Mouse (Mus musculus): ENCODE measurements around the gene Ociad1.
A peak's percentile ranks its signal among the peaks of the same experiment; 100 is the strongest.
"Not testable (repeated sequence)": the region's sequence is repeated elsewhere in the genome, so short reads cannot be mapped to it uniquely, and the experiment has no call there.

Gene Ociad1

DNA sequence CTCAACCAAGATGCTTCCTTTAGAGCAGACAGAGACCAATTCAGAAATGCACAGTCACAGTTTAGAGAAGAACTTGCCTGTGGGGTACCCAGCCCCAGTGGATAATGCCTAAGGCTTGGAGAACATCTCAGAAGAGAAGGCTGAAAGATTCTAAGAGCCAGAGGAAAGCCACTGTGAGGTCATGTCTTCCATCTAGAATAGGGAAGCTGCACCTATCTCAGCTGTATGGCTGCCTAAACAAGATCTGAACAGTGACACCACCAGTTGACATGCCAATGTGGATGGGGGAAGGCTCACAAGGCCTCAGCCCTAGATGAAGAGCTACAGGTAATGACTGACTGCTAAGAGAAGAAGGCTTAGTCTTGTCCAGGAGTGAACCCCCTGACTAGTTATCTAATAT lies 8.5 kb upstream of the Ociad1 start:
- no peak for DNase-seq (ENCODE audit: extremely low read depth, low read depth)

DNA sequence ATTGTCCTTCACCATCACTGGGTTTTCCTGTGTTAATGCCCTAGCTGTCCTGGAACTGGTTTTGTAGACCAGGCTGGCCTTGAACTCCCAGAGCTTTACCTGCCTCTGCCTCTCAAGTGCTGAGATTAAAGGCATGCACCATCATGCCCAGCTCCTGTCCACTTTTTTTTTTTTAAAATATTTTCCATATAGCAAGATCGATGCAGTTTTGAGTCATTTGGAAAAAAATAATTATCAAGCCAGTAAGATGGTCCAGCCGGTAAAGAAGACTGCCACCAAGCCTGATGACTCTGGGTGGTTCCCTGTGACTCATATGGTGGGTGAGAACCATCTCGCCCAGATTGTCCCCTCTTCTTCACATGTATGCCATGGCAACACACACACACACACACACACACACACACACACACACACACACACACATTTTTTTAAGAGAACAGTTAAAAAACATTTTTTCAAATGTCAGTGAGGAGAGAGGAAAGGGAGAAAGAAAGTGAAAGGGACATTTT lies 7.1 kb upstream of the Ociad1 start:
- no peak for DNase-seq (ENCODE audit: extremely low read depth, low read depth)

DNA sequence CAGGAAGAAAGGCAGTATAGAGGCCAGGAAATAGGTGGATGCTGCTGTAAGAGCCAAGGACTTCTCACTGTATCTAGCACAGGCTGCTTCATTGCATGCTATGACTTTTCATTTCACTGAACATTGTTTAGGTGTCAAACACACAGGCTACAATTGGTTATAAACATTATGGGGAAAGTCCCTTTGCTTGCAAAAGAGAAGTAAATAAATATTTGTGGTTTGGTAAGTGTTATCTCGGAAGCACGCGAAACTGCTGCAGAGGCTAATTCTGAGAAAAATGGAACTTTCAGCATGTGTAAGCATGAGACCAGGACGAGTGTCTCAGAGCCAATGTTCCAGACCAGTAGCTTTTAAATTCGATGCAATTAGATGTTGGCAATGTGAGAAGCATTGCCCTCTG lies 6.0 kb upstream of the Ociad1 start:
- DNase-seq (ENCODE audit: extremely low read depth, low read depth), result peak; percentile 76

- no peak for DNase-seq (ENCODE audit: extremely low read depth, low read depth)
Observed at GRCm38 (mm10) chr5:73289900-73290299, 2.7 kb upstream of the Ociad1 start.

DNA sequence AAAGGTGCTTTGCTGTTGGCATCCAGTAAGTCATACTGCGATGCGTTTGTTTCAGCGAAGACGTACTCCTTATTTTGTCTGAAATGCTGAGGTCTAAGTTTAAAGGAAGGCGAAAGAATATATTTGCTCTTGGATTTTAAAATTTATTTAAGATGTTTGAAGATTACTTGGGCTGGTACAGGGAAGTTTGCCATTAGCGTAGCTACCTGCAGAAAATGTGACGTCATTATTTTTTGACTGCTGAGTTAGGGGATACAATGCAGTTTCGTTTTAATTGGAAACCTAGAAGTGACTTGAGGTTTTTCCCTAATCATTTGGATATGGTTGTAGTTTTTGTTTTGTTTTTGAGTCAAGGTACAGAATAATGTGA lies 859 bp downstream of the Ociad1 start:
- DNase-seq (ENCODE audit: extremely low read depth, low read depth), result no peak

DNA sequence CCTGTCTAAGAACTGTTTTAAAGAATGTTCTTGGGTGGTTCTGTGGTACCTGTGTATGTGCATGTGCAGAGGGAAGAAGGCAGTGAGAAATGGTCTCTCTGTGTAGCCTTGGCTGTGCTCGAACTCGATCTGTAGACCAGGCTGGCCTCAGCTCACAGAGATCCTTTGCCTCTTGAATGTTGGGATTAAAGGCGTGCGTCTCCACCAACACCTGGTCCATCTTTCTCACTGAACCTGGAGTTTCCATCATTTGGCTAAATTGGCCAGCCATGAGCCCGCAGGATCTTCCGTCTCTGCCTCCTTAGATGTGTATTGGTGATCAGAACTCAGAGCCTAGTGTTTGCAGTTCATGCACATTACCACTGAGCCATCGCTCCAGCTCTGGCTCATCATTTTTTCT lies 2.4 kb downstream of the Ociad1 start:
- DNase-seq (ENCODE audit: extremely low read depth, low read depth), result no peak

DNA sequence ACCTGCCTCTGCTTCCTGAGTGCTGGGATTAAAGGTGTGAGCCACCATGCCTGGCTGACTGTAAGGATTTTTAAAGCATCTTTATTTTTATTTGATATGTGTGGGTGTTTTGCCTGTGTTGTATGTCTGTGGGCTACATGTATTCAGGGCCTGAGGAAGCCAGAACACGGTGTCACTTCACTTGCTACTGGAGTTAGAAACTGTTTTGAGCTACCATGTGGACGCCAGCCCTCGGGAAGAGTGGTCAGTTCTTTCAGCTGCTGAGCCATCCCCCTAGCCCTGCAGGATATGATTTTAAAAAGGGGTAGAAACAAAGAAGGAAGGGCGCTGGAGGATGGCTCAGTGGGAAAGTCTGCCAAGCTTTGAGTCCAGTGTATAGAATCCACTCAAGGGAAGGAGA lies 3.3 kb downstream of the Ociad1 start:
- no peak for DNase-seq (ENCODE audit: extremely low read depth, low read depth)

- DNase-seq (ENCODE audit: extremely low read depth, low read depth), result no peak
Observed at GRCm38 (mm10) chr5:73301601-73302307, 9.2 kb downstream of the Ociad1 start.

- DNase-seq (ENCODE audit: extremely low read depth, low read depth), result no peak
Observed at GRCm38 (mm10) chr5:73304507-73304906, 11.9 kb downstream of the Ociad1 start.

DNA sequence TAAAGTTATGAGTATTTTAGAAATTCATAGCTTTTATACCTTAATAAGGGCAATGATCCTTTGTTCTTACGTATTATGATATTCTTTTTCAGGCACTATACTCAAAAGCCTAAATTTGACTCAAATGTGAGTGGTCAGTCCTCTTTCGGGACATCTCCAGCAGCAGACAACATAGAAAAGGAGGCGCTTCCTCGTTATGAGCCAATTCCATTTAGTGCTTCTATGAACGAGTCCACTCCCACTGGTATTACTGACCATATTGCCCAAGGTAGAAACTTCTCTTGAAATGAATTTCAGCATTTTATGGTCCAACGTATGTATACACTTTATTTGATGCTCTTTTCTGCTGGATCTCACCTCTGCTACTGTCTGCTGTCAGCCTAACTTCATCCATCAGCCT lies 13.9 kb downstream of the Ociad1 start:
- DNase-seq (ENCODE audit: extremely low read depth, low read depth), result no peak

- peak; percentile 24 for DNase-seq (ENCODE audit: extremely low read depth, low read depth)
Observed at GRCm38 (mm10) chr5:73307297-73307696, 14.7 kb downstream of the Ociad1 start.

DNA sequence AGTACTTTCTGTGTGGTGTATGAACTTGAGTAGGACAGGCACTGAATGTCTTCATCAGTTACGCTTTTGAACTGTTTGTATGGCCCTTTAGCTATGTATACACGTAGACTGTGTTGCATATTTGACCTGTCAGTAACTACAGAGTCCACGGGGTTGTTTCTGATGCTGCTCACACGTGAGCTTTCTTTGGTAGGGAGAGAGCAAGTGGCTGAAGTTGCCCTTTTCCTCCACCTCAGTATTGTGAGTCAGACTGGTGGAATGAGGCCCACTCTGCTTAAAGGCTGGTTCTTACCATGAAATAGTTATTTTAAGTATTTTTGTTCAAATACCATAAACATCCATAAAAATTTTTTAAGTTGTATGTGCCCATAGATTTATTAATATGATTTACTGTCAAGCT lies 16.9 kb downstream of the Ociad1 start:
- DNase-seq (ENCODE audit: extremely low read depth, low read depth), result no peak

DNA sequence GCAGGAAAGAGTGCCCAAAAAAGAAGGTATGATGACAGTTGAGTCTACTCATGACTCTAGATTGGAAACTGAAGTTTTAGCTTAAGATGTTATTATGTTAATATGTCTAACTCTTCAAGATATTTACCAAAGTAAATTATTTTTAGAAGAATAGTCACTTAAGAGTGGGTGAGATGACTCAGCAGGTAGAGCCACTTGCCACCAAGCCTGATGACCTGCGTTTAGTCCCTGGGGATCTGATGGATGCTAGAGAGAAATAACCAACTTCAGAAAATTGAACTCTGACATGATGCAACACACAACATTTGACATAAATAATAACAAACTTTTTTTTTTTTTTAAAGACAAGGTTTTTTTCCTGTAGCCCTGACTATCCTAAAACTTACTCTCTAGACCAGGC lies 17.8 kb downstream of the Ociad1 start:
- DNase-seq (ENCODE audit: extremely low read depth, low read depth), result no peak

DNA sequence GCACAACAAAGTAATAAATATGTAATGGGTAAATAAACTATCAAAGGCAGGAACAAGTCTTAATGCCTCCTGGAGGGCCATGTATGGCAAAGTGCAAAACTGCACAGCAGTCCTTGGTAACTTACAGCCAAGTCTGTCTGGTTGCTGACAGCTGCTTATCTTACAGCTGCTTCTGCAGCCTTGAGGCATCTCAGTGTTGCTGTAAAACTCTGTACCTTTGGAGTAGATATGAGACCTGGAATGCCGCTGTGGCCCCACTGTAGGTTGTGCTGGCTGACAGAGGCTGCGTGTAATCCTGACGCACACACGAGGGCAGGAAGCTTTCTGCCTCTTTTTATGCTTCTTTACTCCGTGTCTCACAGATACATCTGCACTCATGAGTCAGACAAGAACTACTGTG lies 18.9 kb downstream of the Ociad1 start:
- DNase-seq (ENCODE audit: extremely low read depth, low read depth), result no peak

DNA sequence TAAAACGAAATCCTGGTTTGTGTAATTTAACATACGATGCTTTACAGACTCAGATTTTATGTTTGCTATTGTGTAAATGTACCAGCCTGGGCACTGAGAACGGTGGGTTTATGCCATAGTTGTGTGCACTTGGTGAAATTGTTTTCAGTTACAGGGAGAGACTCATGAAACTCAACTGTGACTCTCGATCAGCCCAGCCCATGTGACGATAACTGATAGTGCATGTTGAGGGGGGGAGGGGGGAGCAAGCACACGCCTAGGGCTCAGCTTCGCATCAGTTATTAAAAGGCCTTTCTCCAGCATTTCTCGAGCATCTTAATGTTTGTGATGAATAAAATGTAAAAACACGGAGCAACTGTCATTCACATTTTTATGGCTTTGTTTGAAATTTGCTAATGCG lies 21.0 kb downstream of the Ociad1 start:
- no peak for DNase-seq (ENCODE audit: extremely low read depth, low read depth)

- no peak for DNase-seq (ENCODE audit: extremely low read depth, low read depth)
Observed at GRCm38 (mm10) chr5:73314654-73315053, 22.1 kb downstream of the Ociad1 start.

GRCm38 (mm10) chr5:73319306-73319705 lies 26.7 kb downstream of the Ociad1 start:
- DNase-seq (ENCODE audit: extremely low read depth, low read depth), result no peak

GRCm38 (mm10) chr5:73322684-73323083 lies 30.1 kb downstream of the Ociad1 start:
- DNase-seq (ENCODE audit: extremely low read depth, low read depth), result not testable (repeated sequence)

- DNase-seq (ENCODE audit: extremely low read depth, low read depth), result no peak
Observed at GRCm38 (mm10) chr5:73323602-73324001, 31.0 kb downstream of the Ociad1 start.

DNA sequence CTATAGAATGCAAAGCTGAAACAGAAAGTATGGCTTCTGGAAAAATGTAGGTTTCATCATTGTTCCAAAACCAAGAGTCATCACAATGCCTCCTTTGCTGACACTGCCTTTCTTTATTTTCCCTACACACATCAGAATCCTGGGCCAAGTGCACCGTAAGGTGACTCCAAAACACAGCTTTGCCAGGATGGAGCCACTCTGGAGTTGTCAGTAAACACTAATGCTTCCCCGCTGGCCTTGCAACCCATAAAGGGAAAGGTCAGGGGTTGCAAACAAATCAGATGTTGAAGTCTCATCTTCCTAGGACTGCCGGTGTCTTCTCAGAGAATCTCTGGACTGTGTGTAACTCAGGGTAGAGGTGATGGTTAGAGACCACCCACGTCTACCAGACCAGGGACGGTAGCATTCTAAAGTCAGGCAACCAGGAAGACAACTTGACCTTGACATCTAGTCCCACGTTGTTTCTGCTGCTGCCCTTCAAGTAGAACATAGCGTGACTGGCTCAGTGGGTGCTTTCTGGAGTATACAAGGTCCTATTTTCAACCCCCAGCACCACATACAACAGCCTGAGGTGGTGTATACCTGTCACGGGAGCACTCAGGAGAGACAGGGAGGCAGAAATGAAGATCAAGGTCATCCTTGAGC lies 32.1 kb downstream of the Ociad1 start:
- DNase-seq (ENCODE audit: extremely low read depth, low read depth), result no peak

DNA sequence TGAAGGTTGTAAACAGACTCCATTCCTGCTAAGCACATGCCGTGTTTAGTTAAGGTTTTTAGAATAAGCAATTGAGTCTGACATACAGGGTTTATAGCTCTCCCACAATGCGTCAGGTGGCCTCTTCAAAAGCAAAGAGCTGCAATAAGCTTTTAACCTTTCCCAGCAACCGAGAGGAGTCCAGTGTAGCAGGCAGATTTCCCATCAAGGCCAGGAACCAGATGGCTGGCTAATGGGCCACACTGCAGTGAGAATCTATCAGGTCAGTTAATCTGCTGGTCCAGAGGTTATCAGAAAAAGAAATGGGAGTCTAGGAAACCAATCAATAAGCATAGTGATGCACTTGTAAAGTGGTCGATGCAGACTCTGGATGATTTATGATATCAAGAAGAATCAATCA lies 38.4 kb downstream of the Ociad1 start:
- no peak for DNase-seq (ENCODE audit: extremely low read depth, low read depth)

DNA sequence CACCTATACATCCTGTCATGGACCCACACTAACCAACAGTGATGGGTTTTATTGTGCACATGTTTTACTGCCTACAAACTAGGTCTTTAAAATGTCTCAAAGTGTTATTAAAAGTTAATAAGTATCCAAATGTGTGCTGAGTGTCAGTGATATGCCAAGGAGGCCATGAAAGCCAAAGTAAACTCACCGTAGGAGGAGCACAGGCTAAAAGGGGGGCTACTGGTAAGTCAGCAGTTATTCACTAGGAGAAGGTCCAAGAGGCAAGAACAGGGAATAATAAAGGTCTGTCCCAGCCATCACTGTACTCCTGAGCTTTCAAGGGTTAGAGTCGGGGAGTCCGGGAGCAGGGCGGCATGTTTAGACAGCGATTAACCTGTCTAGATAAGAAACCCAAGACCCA lies 43.9 kb downstream of the Ociad1 start:
- no peak for DNase-seq (ENCODE audit: extremely low read depth, low read depth)
